Mouse (Mus musculus) gonadal fat pad, adult 2 months (tissue): ENCODE measurements at regions not wholly inside any gene's neighbourhood (a gene's known extent, or its start where the extent isn't known, plus 50 kb on each side); places are given as distances from the start of the nearest gene placed in this dataset.

Experiments used
- DNase-seq: peaks from one replicate; pipeline ENCODE4 v3.0.0-alpha.2; 2012; ENCODE audit warnings: low read depth

DNA sequence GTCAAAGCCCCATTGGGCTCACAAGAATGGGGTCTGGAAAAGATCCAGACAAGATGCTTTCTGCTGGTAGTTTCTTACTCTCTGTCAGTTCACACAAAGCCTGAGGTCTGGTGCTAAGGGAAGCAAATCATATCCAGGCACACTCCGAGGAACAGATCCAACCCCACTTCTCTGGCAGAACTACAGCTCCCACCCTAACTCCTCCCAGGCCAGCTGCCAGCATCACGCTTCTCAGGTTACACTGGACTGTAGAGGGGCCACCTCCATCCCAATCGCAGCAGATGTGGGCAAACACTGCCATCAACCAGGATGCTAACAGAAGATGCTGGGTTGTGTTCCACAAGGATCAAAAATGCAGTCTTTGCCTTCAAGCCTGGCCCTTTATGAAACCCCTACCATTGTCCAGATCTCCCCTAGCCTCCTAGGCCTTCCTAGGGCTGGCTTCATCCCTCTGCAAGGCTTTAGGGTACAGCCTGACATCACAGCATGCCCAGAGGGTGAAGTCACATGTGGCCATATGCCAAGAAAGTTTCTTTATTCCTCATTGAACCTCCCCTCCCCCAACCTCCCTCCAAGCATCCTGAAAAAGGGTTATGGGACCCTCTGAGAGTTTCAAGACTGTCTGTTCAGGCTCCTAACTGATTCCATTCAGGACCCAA lies 99.6 kb upstream of the 2610301B20Rik start:
- DNase-seq: no peak

DNA sequence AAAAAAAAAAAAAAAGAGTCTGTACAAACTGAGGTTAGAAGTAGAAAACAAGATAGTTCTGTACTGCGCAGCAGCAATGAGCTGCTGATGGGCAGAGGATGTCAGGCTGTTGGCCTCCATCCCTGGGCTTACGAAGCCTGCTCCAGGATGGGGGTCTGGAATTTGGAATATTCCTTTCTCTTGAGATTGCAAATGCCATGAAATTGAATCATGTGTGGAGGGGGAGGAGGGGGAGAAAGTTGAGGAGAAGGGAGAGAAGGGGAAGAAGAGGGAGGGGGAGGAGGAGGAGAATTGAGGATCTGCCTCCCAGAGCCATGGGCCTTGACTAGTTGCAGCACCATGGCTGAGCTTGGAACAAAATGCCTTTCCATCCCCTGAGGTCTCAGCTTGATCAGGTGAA lies 87.6 kb upstream of the 2610301B20Rik start:
- DNase-seq: no peak

DNA sequence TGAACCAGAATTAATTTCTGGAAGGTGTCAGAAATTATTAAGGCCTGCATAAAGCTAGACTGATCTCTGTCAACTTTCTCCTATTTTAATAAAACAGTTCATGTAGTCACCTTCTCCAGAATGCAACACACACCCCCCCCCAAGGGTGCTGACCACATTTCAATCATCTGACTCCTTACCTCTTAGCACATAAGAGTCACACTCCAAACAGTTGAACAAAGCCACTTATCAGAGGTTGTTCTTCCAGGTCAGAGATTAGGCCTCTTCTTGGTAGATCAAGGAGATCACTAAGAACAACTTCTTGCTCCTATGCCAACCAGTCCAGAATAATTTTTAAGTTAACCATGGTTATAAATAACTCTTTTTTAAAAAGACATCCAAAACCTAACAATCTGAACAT lies 86.0 kb upstream of the 2610301B20Rik start:
- DNase-seq: no peak

DNA sequence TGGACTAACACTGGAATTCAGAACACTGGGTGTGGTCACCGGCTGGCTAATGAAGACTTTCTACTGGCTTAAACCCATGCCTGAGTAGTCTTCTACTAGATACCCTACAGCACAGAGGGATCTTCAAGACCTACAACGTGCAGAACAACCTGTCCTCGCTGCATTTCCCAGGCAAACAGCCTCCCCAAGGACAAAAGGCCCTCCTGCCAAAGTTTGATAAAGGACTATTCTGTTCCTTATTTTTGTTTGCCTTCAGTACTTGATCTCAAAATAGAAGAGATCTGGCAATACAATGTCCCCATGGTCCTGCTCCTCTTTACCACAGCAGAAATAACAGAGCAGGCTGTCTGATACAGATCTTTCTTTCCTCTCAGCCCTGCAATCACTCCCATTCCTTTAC lies 85.2 kb upstream of the 2610301B20Rik start:
- DNase-seq: no peak

DNA sequence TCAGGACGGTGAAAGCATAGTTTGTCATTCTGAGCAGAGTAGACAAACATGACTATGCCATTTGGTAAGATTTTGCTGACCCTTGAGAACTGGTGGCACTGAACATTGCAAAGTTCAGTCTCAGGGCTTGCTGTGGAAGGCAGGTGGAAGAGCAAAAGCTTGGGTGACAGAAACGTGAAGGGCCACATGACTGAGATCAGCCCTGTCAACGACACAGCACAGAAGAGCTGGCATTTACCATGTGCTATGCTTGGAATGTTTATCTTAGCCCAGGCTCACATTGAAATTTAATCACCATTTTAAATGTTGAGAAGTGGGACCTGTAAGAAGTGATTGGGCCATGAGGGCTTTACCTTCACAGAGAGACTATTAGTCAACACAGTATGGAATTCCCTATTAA lies 81.7 kb upstream of the 2610301B20Rik start:
- DNase-seq: no peak

DNA sequence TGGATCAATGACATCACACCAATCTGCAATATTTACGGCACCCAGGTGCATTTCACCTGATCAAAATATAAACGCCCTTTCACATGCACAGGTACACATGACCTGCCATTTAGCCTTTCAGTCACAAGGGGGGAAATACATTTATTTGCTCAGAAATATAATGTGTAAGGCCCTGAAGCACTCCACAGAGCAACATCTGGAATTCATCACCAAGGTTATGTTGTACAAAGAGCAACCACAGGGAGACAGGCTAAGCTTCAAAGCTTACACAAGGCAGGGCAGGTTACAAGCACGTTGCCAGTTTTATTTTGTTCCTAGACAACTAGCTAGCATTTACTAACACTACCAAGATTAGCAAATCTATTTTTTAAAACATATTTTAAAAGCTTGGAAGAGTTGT lies 79.8 kb upstream of the 2610301B20Rik start:
- no peak for DNase-seq

DNA sequence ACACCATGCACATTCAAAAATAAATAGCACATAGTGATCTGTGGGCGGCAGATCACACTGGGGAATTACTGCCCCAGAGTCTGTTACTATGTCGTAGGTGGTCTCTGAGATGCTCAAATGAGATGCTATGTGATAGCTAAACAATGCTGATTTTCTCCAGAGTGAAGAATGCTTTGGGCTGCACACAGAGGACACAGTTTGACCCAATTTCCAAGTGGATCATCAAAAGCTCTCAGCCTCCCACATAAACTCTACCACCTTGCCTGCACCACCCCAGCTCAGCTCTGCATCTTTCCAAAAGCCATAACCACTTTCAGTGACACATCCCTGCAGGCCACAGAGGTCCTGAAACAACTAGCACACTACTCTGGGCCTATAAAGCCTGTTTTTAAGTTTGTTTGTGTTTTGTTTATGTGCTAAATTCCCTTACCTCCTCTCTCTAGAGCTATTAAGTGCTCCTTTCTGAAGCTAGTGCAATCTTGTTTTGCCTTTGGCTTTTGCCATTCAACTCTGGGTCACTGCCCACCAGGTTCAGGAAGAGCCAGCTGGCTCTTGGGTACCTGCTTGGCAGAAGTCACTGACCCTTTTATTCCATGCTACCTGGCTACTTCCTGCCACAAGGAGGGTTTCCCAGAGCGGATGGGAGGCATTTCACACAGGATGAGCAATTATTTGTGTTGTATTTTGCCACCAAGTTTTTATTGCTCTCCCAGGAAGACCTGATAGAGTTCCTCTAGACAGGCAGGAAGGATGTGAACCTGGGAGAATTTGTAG lies 73.3 kb upstream of the 2610301B20Rik start:
- peak; percentile 4 for DNase-seq

DNA sequence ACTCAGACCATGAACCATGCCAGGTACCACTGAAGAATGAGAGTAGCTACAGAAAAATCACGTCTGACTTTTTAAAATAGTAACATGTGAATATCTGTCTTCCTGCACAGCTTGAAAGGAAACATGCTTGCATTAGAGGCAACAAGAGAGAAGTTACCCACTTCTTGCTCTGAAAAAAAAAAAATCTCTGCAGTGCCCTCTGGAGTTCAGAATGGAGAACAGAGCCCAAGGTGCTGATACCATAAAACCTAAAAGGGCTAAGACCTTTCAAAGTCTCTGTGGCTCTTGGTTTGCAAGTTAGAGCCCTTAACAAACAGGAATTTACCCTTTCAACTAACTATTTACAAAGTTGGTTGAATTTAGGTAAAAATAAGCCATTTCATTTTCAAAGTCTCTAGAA lies 69.6 kb upstream of the 2610301B20Rik start:
- no peak for DNase-seq

DNA sequence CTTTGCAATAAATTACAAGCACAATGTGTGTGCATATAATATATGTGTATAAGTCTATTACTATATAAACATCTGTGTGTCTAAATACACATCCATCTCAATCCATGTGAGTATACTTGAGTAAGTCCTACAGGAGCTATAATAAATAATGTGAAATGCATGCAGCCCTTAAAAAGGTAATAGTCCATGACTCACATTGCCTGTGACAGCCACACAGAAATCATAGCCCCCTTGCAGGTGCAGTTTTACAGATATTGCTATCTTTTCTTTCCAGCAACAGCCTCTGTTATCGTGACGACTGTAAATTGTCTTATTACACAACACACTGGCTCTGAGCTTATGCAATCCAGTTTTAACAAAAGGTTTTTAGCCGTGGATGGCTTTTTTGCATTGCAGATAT lies 67.0 kb upstream of the 2610301B20Rik start:
- DNase-seq: no peak

DNA sequence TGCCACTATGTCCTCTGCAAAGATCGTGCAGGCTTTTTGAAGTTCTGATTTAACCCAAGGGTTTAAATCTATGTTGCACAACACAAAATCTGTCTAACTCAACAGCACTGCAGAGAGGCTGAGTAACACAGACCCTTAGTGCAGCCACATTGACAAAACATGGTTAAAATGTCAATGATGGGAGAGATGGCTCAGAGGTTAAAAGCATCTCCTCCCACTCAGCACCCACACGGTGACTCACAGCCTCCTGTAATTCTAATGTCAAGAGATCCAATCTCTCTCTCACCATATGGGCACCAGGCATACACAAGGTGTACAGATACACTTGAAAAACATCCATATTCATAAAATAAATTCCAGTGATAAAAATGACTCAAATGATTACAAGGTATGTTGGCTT lies 61.4 kb upstream of the 2610301B20Rik start:
- DNase-seq: no peak
